Mouse (Mus musculus) liver, embryonic 14 days (tissue): Measurements from ENCODE around the gene Slc44a4. TPM values are rescaled to one million over a fixed set of nuclear protein-coding genes. Genes with fewer than 3 reads are reported as not detected.

Experiments
- polyA plus RNA-seq: library from polyadenylated mRNA; depleted of rRNA; stranded (reverse); fragments of >200 nt; gene quantifications from 2 replicates; pipeline ENCODE4 v1.2.3, GENCODE M21; 2012; rRNA removed

Gene Slc44a4
- polyA plus RNA-seq, result 1.1 and 1.3 TPM in 2 replicates

GRCm38 (mm10) chr17:34913930-34914665 is at the start of gene Slc44a4:
Gene Slc44a4, plus strand, starts transcription at chr17:34914466.

GRCm38 (mm10) chr17:34879336-34879879 is 34.9 kb upstream of the Slc44a4 start, which contains the start of gene Zbtb12:
Gene Zbtb12, plus strand, starts transcription at chr17:34879483.

GRCm38 (mm10) chr17:34881683-34882310 is 32.5 kb upstream of the Slc44a4 start, which contains the start of gene Gm20547:
Gene Gm20547, minus strand, starts transcription at chr17:34882042.

GRCm38 (mm10) chr17:34898160-34898586 is 16.1 kb upstream of the Slc44a4 start, which contains the start of the genes C2 and Ehmt2:
Gene C2, minus strand, starts transcription at chr17:34898265.
Gene Ehmt2, plus strand, starts transcription at chr17:34898469.

GRCm38 (mm10) chr17:34931061-34931734 is 16.9 kb downstream of the Slc44a4 start, which contains the start of gene Neu1:
Gene Neu1, plus strand, starts transcription at chr17:34931253.

GRCm38 (mm10) chr17:34959130-34959778 is 45.0 kb downstream of the Slc44a4 start, which contains the start of gene Hspa1b:
Gene Hspa1b, minus strand, starts transcription at chr17:34959238.

GRCm38 (mm10) chr17:34969822-34970221 is 55.6 kb downstream of the Slc44a4 start, which contains the start of gene Gm20481:
Gene Gm20481, plus strand, starts transcription at chr17:34969912.

GRCm38 (mm10) chr17:34972069-34972749 is 57.9 kb downstream of the Slc44a4 start, which contains the start of the genes Hspa1a and Hspa1l:
Gene Hspa1a, minus strand, starts transcription at chr17:34972156.
Gene Hspa1l, plus strand, starts transcription at chr17:34972703.

Other genes starting within 250 kb of the Slc44a4 start
- gene Tnxb, start 243.9 kb upstream of the Slc44a4 start, polyA plus RNA-seq, result 0.14 and 0.15 TPM in 2 replicates
- gene C4b, start 170.6 kb upstream of the Slc44a4 start, polyA plus RNA-seq, result 2.5 and 3.3 TPM in 2 replicates
- 0.03 TPM in 1 of 2 replicates, not detected in the other for gene Cyp21a1, start 109.9 kb upstream of the Slc44a4 start, polyA plus RNA-seq
- gene Stk19, start 77.5 kb upstream of the Slc44a4 start, polyA plus RNA-seq, result 15.6 and 17.8 TPM in 2 replicates
- 22.0 and 28.0 TPM in 2 replicates for gene Dxo, start 77.4 kb upstream of the Slc44a4 start, polyA plus RNA-seq
- 19.0 and 22.2 TPM in 2 replicates for gene Skiv2l, start 64.3 kb upstream of the Slc44a4 start, polyA plus RNA-seq
- gene Nelfe, start 64.1 kb upstream of the Slc44a4 start, polyA plus RNA-seq, result 43.8 and 44.0 TPM in 2 replicates
- gene Cfb, start 51.9 kb upstream of the Slc44a4 start, polyA plus RNA-seq, result 157 and 169 TPM in 2 replicates
- gene Zbtb12, start 35.0 kb upstream of the Slc44a4 start, polyA plus RNA-seq, result 5.7 and 6.1 TPM in 2 replicates
- not detected in 2 replicates for gene Gm20547, start 32.4 kb upstream of the Slc44a4 start, polyA plus RNA-seq
- gene C2, start 16.2 kb upstream of the Slc44a4 start, polyA plus RNA-seq, result 14.2 and 18.4 TPM in 2 replicates
- gene Ehmt2, start 16.0 kb upstream of the Slc44a4 start, polyA plus RNA-seq, result 27.3 and 28.0 TPM in 2 replicates
- 8.4 and 10.5 TPM in 2 replicates for gene Neu1, start 16.8 kb downstream of the Slc44a4 start, polyA plus RNA-seq
- gene Hspa1b, start 44.8 kb downstream of the Slc44a4 start, polyA plus RNA-seq, result 1.1 and 1.3 TPM in 2 replicates
- not detected in 2 replicates for gene Gm20481, start 55.4 kb downstream of the Slc44a4 start, polyA plus RNA-seq
- gene Hspa1a, start 57.7 kb downstream of the Slc44a4 start, polyA plus RNA-seq, result 0.58 and 0.67 TPM in 2 replicates
- 0.02 TPM in 2 replicates for gene Hspa1l, start 58.2 kb downstream of the Slc44a4 start, polyA plus RNA-seq
- gene Lsm2, start 67.4 kb downstream of the Slc44a4 start, polyA plus RNA-seq, result 106 and 129 TPM in 2 replicates
- 58.0 and 65.7 TPM in 2 replicates for gene Vars, start 86.5 kb downstream of the Slc44a4 start, polyA plus RNA-seq
- gene Vwa7, start 102.1 kb downstream of the Slc44a4 start, polyA plus RNA-seq, result 0.12 and 0.20 TPM in 2 replicates
- gene Sapcd1, start 113.5 kb downstream of the Slc44a4 start, polyA plus RNA-seq, result 2.0 TPM in 2 replicates
- 3.3 and 4.1 TPM in 2 replicates for gene Msh5, start 132.3 kb downstream of the Slc44a4 start, polyA plus RNA-seq
- 70.1 and 85.9 TPM in 2 replicates for gene Clic1, start 135.5 kb downstream of the Slc44a4 start, polyA plus RNA-seq
- 11.1 and 13.5 TPM in 2 replicates for gene Ddah2, start 144.6 kb downstream of the Slc44a4 start, polyA plus RNA-seq
- 0.21 and 0.24 TPM in 2 replicates for gene Ly6g6c, start 150.9 kb downstream of the Slc44a4 start, polyA plus RNA-seq
- 1.8 and 2.7 TPM in 2 replicates for gene Mpig6b, start 151.7 kb downstream of the Slc44a4 start, polyA plus RNA-seq
- gene Ly6g6e, start 162.4 kb downstream of the Slc44a4 start, polyA plus RNA-seq, result 0.03 and 0.15 TPM in 2 replicates
- gene Ly6g6d, start 163.6 kb downstream of the Slc44a4 start, polyA plus RNA-seq, result 0.66 and 0.76 TPM in 2 replicates
- gene Ly6g6f, start 171.1 kb downstream of the Slc44a4 start, polyA plus RNA-seq, result 4.6 TPM in 2 replicates
- gene Abhd16a, start 174.8 kb downstream of the Slc44a4 start, polyA plus RNA-seq, result 25.1 and 29.0 TPM in 2 replicates
- not detected in 2 replicates for gene Ly6g5c, start 193.8 kb downstream of the Slc44a4 start, polyA plus RNA-seq
- gene Ly6g5b, start 201.0 kb downstream of the Slc44a4 start, polyA plus RNA-seq, result 0.42 and 0.67 TPM in 2 replicates
- gene Gpank1, start 207.0 kb downstream of the Slc44a4 start, polyA plus RNA-seq, result 9.1 and 10.2 TPM in 2 replicates
- gene Csnk2b, start 207.6 kb downstream of the Slc44a4 start, polyA plus RNA-seq, result 76.9 and 86.4 TPM in 2 replicates
- 1.2 and 1.6 TPM in 2 replicates for gene D17H6S53E, start 211.9 kb downstream of the Slc44a4 start, polyA plus RNA-seq
- 296 and 349 TPM in 2 replicates for gene Apom, start 217.6 kb downstream of the Slc44a4 start, polyA plus RNA-seq
- gene Bag6, start 220.7 kb downstream of the Slc44a4 start, polyA plus RNA-seq, result 40.6 and 45.5 TPM in 2 replicates